Mouse (Mus musculus): ENCODE data around the gene Arhgap32.

Gene Arhgap32

GRCm38 (mm10) chr9:32253721-32254120 is 137.8 kb downstream of the Arhgap32 start:
- TF ChIP-seq GATA4 (IDR thresholded peaks at IDR 0.05; ENCODE audit: insufficient replicate concordance, low read length) = no peak

GRCm38 (mm10) chr9:32257365-32257764 is 141.4 kb downstream of the Arhgap32 start:
- TF ChIP-seq GATA4 (IDR thresholded peaks at IDR 0.05; ENCODE audit: insufficient replicate concordance, low read length) = no peak

- no peak for TF ChIP-seq GATA4 (IDR thresholded peaks at IDR 0.05; ENCODE audit: insufficient replicate concordance, low read length)
Measured at GRCm38 (mm10) chr9:32257882-32258281, 141.9 kb downstream of the Arhgap32 start.

- no peak for TF ChIP-seq GATA4 (IDR thresholded peaks at IDR 0.05; ENCODE audit: insufficient replicate concordance, low read length)
Measured at GRCm38 (mm10) chr9:32271896-32272444, 156.0 kb downstream of the Arhgap32 start.

GRCm38 (mm10) chr9:32278052-32278451 is 162.1 kb downstream of the Arhgap32 start:
- TF ChIP-seq GATA4 (IDR thresholded peaks at IDR 0.05; ENCODE audit: insufficient replicate concordance, low read length) = no peak

GRCm38 (mm10) chr9:32279789-32280188 is 163.9 kb downstream of the Arhgap32 start:
- TF ChIP-seq GATA4 (IDR thresholded peaks at IDR 0.05; ENCODE audit: insufficient replicate concordance, low read length) = no peak

GRCm38 (mm10) chr9:32280456-32280855 is 164.5 kb downstream of the Arhgap32 start:
- TF ChIP-seq GATA4 (IDR thresholded peaks at IDR 0.05; ENCODE audit: insufficient replicate concordance, low read length) = no peak

GRCm38 (mm10) chr9:32283591-32283990 is 167.7 kb downstream of the Arhgap32 start:
- no peak for TF ChIP-seq GATA4 (IDR thresholded peaks at IDR 0.05; ENCODE audit: insufficient replicate concordance, low read length)

GRCm38 (mm10) chr9:32291618-32292017 is 175.7 kb downstream of the Arhgap32 start:
- TF ChIP-seq GATA4 (IDR thresholded peaks at IDR 0.05; ENCODE audit: insufficient replicate concordance, low read length) = no peak

GRCm38 (mm10) chr9:32292686-32293085 is 176.8 kb downstream of the Arhgap32 start:
- TF ChIP-seq GATA4 (IDR thresholded peaks at IDR 0.05; ENCODE audit: insufficient replicate concordance, low read length) = no peak

GRCm38 (mm10) chr9:32295061-32295800 is 179.3 kb downstream of the Arhgap32 start:
- no peak for TF ChIP-seq GATA4 (IDR thresholded peaks at IDR 0.05; ENCODE audit: insufficient replicate concordance, low read length)

GRCm38 (mm10) chr9:32302501-32303150 is 186.7 kb downstream of the Arhgap32 start:
- TF ChIP-seq GATA4 (IDR thresholded peaks at IDR 0.05; ENCODE audit: insufficient replicate concordance, low read length) = no peak

- no peak for TF ChIP-seq GATA4 (IDR thresholded peaks at IDR 0.05; ENCODE audit: insufficient replicate concordance, low read length)
Measured at GRCm38 (mm10) chr9:32311786-32312185, 195.8 kb downstream of the Arhgap32 start.

GRCm38 (mm10) chr9:32312208-32312607 is 196.3 kb downstream of the Arhgap32 start:
- TF ChIP-seq GATA4 (IDR thresholded peaks at IDR 0.05; ENCODE audit: insufficient replicate concordance, low read length) = no peak

GRCm38 (mm10) chr9:32314071-32314470 is 198.1 kb downstream of the Arhgap32 start:
- no peak for TF ChIP-seq GATA4 (IDR thresholded peaks at IDR 0.05; ENCODE audit: insufficient replicate concordance, low read length)

- no peak for TF ChIP-seq GATA4 (IDR thresholded peaks at IDR 0.05; ENCODE audit: insufficient replicate concordance, low read length)
Measured at GRCm38 (mm10) chr9:32315999-32316398, 200.1 kb downstream of the Arhgap32 start.
